Mouse (Mus musculus) lung, postnatal 0 days (tissue): ENCODE measurements around the gene Snx4.

ENCODE experiments used
- CTCF ChIP-seq: IDR thresholded peaks from 2 replicates; pipeline ENCODE4 v1.5.1; 2016; ENCODE audit warnings: antibody characterized with exemption, mild to moderate bottlenecking
- EP300 ChIP-seq: IDR thresholded peaks from 2 replicates; pipeline ENCODE4 v1.6.1; 2016; ENCODE audit warnings: antibody characterized with exemption, mild to moderate bottlenecking, control low read depth

DNA sequence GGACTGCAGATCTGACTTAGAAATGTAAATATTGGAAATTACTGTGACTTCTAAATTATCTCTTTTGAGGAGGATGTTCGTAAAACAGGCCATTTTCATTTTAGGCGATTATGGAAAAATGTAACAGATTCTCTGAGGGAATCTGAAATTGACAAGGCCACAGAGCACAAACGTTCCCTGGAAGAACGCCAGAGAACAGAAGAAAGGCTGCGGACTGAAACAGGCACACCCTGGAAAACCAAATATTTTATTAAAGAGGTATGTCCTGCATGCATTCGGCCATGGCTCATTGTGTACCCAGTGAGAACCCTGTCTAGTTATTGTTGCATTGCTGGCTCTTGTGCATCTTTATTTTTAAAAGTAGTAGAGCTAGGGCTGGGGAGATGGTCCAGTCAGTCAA, 15.1 kb upstream of the Snx4 start:
- TF ChIP-seq CTCF (no peak), EP300 (no peak)
